Mouse (Mus musculus) kidney, embryonic 14.5 days (tissue): ENCODE data around the gene Fance. TPM values are rescaled to one million over a fixed set of nuclear protein-coding genes. Genes with fewer than 3 reads are reported as not detected.

Experiments
- ATAC-seq: fragments of 200-750 bp; cut with Nextera tagmentation; 2 replicates; pipeline ENCODE4 v1.8.0; 2017; ENCODE audit warnings: moderate number of reproducible peaks, mild to moderate bottlenecking, moderate TSS enrichment, moderate library complexity; ENCODE audit not compliant: low FRiP score, low TSS enrichment
- H3K27ac ChIP-seq: fragments of 300-500 bp; sonication (generic); 2 replicates; pipeline ENCODE4 v1.5.1; 2014; ENCODE audit warnings: low read depth, mild to moderate bottlenecking, low read length, moderate library complexity, mixed read lengths
- H3K27me3 ChIP-seq: fragments of 300-500 bp; sonication (generic); 2 replicates; pipeline ENCODE4 v1.6.1; 2014; ENCODE audit warnings: mild to moderate bottlenecking, low read length; ENCODE audit not compliant: control insufficient read depth, insufficient read depth
- H3K36me3 ChIP-seq: fragments of 300-500 bp; sonication (generic); 2 replicates; pipeline ENCODE4 v1.6.1; 2014; ENCODE audit warnings: low read length, mixed read lengths; ENCODE audit not compliant: control insufficient read depth, insufficient read depth
- H3K4me1 ChIP-seq: fragments of 300-500 bp; sonication (generic); 2 replicates; pipeline ENCODE4 v1.6.1; 2014; ENCODE audit warnings: low read length, mixed read lengths; ENCODE audit not compliant: control insufficient read depth, insufficient read depth
- H3K4me2 ChIP-seq: fragments of 300-500 bp; sonication (generic); replicated peaks from 2 replicates; pipeline ENCODE4 v1.6.1; 2014; ENCODE audit warnings: low read depth, mild to moderate bottlenecking, low read length
- H3K4me3 ChIP-seq: fragments of 300-500 bp; sonication (generic); 2 replicates; pipeline ENCODE4 v1.5.1; 2014; ENCODE audit warnings: mild to moderate bottlenecking, low read length
- H3K9ac ChIP-seq: fragments of 300-500 bp; sonication (generic); 2 replicates; pipeline ENCODE4 v1.6.1; 2014; ENCODE audit warnings: low read depth, mild to moderate bottlenecking, low read length, moderate library complexity
- H3K9me3 ChIP-seq: fragments of 300-500 bp; sonication (generic); 2 replicates; pipeline ENCODE4 v1.6.1; 2016; ENCODE audit warnings: low read length; ENCODE audit not compliant: control insufficient read depth
- WGBS: fragments of 180-500 bp; shearing (Covaris S2); extraction: QIAGEN DNeasy Blood & Tissue Kit; methylation state at CpG from one replicate; pipeline ENCODE4 v1.1.7; 2014; 5-methylcytosine and 5-hydroxymethylcytosine counted together
- polyA plus RNA-seq: library from polyadenylated mRNA; unstranded; fragments of >200 nt; fragmentation: Nextera tagmentation; extraction: Ambion mirVana; gene quantifications from 2 replicates; pipeline ENCODE4 v1.2.1, GENCODE M21; 2014

Fance gene
- polyA plus RNA-seq, 1 experiment from 2014 or later = 31.9 TPM

- no peak overlapping the region for H3K4me2 ChIP-seq
- H3K27me3 ChIP-seq = peaks cover 19% of the 10 kb centered on the region
- H3K9me3 ChIP-seq = no peaks in the 10 kb centered on the region
- ATAC-seq = no peak
- H3K27ac ChIP-seq = no peak overlapping the region
- 0 out of 2 replicates have a peak, but pooled peaks cover 4% of the 10 kb centered on the region for H3K4me1 ChIP-seq
- H3K9ac ChIP-seq = no peak overlapping the region
- WGBS = 68% methylated on average over 2 of the region's 2 CpGs
- H3K4me3 ChIP-seq = no peak overlapping the region
- H3K36me3 ChIP-seq = no peaks in the 10 kb centered on the region
Observed at GRCm38 (mm10) chr17:28371286-28371685, 58.0 kb downstream of the Fance start.

- WGBS = 64% methylated on average over 1 of the region's 1 CpGs
- Histone ChIP-seq H3K27me3 (peaks cover 19% of the 10 kb centered on the region), H3K9ac (no peak overlapping the region), H3K9me3 (no peaks in the 10 kb centered on the region), H3K27ac (no peak overlapping the region), H3K4me1 (0 out of 2 replicates have a peak, but pooled peaks cover 4% of the 10 kb centered on the region), H3K4me3 (no peak overlapping the region), H3K4me2 (no peak overlapping the region), H3K36me3 (no peaks in the 10 kb centered on the region)
- no peak for ATAC-seq
Observed at GRCm38 (mm10) chr17:28371941-28372340, 58.6 kb downstream of the Fance start.

DNA sequence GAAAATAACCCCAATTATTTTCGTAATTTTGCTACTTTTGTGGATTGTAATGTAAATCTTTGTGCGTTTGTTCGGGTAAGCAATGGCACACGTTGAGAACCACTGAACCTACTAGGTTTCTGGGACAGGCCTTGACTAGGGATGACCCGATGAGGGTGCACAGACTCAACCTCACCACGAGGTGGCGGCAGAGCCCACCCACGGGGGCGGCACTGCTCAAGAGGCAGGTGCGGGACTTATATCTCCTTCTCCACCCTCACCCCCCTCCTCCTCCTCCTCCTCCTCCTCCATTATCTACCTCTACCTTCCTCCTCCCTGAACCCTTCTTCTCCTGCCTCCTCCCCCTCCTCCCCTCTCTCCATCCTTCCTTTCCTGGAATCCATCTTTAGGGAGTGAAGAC lies 60.5 kb downstream of the Fance start:
- Histone ChIP-seq H3K9ac (no peak overlapping the region), H3K9me3 (no peaks in the 10 kb centered on the region), H3K27me3 (peaks cover 19% of the 10 kb centered on the region), H3K27ac (no peak overlapping the region), H3K36me3 (no peaks in the 10 kb centered on the region), H3K4me3 (no peak overlapping the region), H3K4me2 (no peak overlapping the region), H3K4me1 (0 out of 2 replicates have a peak, but pooled peaks cover 4% of the 10 kb centered on the region)
- ATAC-seq = peak; percentile 36; the same call in 1 of the 2 replicates
- 15% methylated on average over 10 of the region's 10 CpGs for WGBS

DNA sequence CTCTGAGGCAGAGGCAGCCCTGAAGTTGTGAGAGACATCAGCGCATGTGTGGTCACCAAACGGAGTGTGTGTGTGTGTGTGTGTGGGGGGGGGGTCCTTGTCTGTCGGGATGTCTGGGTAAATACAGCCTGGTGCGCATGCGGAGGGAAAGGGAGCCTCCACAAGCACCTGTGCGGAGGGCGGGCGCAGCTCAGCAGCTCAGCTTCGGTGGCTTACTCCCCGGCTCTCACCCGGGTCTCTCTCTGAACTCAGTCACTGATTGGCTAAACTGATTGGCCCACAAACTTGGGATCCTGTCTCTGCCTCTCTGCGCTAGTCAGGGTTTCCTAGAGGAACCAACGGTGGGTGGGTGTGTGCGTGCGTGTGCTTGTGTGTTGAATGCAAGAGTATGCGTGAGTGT lies 61.2 kb downstream of the Fance start:
- H3K9me3 ChIP-seq = no peaks in the 10 kb centered on the region
- 0 out of 2 replicates have a peak overlapping the region, but pooled peaks have one; percentile 28 for H3K9ac ChIP-seq
- WGBS = 16% methylated on average over 16 of the region's 16 CpGs
- H3K36me3 ChIP-seq = no peaks in the 10 kb centered on the region
- peak overlapping the region; percentile 10; the same call in 1 of the 2 replicates for H3K4me2 ChIP-seq
- H3K27me3 ChIP-seq = peaks cover 19% of the 10 kb centered on the region
- 0 out of 2 replicates have a peak, but pooled peaks cover 4% of the 10 kb centered on the region for H3K4me1 ChIP-seq
- ATAC-seq = 0 out of 2 replicates have a peak, but pooled peaks have one; percentile 11
- H3K27ac ChIP-seq = no peak overlapping the region
- H3K4me3 ChIP-seq = no peak overlapping the region

GRCm38 (mm10) chr17:28375592-28376061 lies 62.3 kb downstream of the Fance start:
- H3K9ac ChIP-seq = no peak overlapping the region
- 9% methylated on average over 17 of the region's 17 CpGs for WGBS
- H3K4me3 ChIP-seq = no peak overlapping the region
- H3K4me1 ChIP-seq = 0 out of 2 replicates have a peak, but pooled peaks cover 4% of the 10 kb centered on the region
- H3K9me3 ChIP-seq = no peaks in the 10 kb centered on the region
- H3K4me2 ChIP-seq = no peak overlapping the region
- no peak overlapping the region for H3K27ac ChIP-seq
- H3K36me3 ChIP-seq = no peaks in the 10 kb centered on the region
- H3K27me3 ChIP-seq = peaks cover 19% of the 10 kb centered on the region
- ATAC-seq = 0 out of 2 replicates have a peak, but pooled peaks have one; percentile 7

Other genes with a start within 250 kb of the Fance start
- 4.9 and 5.8 TPM in 2 replicates for gene Tcp11, start 232.9 kb upstream of the Fance start, polyA plus RNA-seq
- gene Scube3, start 171.4 kb upstream of the Fance start, polyA plus RNA-seq = 20.5 and 31.3 TPM in 2 replicates
- gene Zfp523, start 136.4 kb upstream of the Fance start, polyA plus RNA-seq = 38.0 and 39.7 TPM in 2 replicates
- 2.7 and 3.5 TPM in 2 replicates for gene Def6, start 105.7 kb upstream of the Fance start, polyA plus RNA-seq
- gene Ppard, start 80.8 kb upstream of the Fance start, polyA plus RNA-seq = 2.3 and 3.5 TPM in 2 replicates
- 911 and 1,064 TPM in 2 replicates for gene Rpl10a, start 15.0 kb downstream of the Fance start, polyA plus RNA-seq
- gene Tead3, start 37.3 kb downstream of the Fance start, polyA plus RNA-seq = 8.7 and 10.9 TPM in 2 replicates
- 5.1 and 5.6 TPM in 2 replicates for gene Tulp1, start 51.7 kb downstream of the Fance start, polyA plus RNA-seq
- 10.0 and 14.0 TPM in 2 replicates for gene Fkbp5, start 204.0 kb downstream of the Fance start, polyA plus RNA-seq
- not detected in 2 replicates for gene Armc12, start 217.3 kb downstream of the Fance start, polyA plus RNA-seq
- gene Clpsl2, start 235.9 kb downstream of the Fance start, polyA plus RNA-seq = not detected in 2 replicates
- not detected in 2 replicates for gene Clps, start 247.2 kb downstream of the Fance start, polyA plus RNA-seq